Mouse (Mus musculus) frontal cortex, adult 2 months (tissue): ENCODE results near the gene Speer4f1. TPM values are rescaled to one million over a fixed set of nuclear protein-coding genes. Genes with fewer than 3 reads are reported as not detected.
"Not testable (repeated sequence)": the region's sequence is repeated elsewhere in the genome, so short reads cannot be mapped to it uniquely, and the experiment has no call there.

Experiments used
- DNase-seq, 2 experiments: peaks; one replicate each; pipeline ENCODE4 v3.0.0; 2022; ENCODE audit warnings: low spot score in 1 of 2; ENCODE audit errors: extremely low spot score in 1 of 2
- polyA plus RNA-seq: library from polyadenylated mRNA; depleted of rRNA; stranded (reverse); fragments of >200 nt; gene quantifications from 2 replicates; pipeline ENCODE4 v1.2.3, GENCODE M21; 2012; rRNA removed

Gene Speer4f1
- not detected in 2 replicates for polyA plus RNA-seq

- not testable (repeated sequence) for DNase-seq
These were observed at the start of gene Speer4f1 for GRCm38 (mm10) chr5:17475798-17476197. Gene Speer4f1, plus strand, starts transcription at chr5:17476098.

DNA sequence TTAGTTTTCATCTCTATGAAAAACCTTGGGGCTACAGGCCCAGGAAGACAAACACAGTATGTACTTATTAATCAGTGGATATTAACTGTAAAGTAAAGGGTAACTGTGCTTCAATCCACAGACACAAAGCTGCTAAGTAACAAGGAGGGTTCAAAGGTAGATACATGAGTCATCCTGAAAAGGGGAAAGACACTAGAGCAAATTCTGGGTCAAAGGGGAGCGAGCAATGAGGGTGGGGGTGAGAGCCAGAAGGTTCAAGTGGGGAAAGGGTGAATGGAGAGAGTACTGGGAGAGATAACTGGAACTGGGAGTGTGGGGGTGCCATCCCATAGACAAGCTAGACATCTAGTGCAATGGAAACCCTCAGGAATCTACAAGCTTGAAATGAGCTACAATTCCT lies 49.0 kb upstream of the Speer4f1 start:
- no peak for DNase-seq

- no peak for DNase-seq
These were observed 41.2 kb upstream of the Speer4f1 start for GRCm38 (mm10) chr5:17434721-17435120.

- no peak for DNase-seq
These were observed 39.7 kb upstream of the Speer4f1 start for GRCm38 (mm10) chr5:17436209-17436608.

DNA sequence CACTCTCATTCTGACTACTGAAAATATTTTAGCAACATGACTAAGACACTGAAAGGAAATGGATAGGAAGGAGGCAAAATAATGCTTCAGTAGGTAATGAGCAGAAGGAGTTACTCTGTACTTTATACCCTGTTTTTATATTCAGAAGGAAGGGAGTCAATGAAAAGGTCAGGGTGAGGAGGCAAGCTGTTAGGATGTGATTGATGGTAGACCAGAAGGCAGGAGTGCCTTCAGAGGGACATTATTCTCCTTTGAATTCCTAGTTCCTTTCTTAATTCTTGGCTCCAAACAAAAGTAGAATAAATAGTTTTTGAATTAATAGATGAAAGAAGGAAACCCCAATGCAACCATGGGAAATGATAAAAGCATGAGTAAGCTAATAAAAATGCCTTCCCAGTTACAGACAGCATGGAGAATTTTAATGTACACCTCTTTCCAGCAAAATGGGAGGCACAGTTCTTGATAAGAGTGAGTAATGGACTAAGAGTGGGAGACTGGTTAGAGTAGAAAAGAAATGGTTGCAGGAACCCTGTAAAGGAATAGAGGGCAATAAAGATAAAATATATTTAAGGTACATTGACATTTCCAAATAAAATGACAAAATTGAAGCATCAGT lies 36.3 kb upstream of the Speer4f1 start:
- DNase-seq: no peak

GRCm38 (mm10) chr5:17454059-17454458 lies 21.8 kb upstream of the Speer4f1 start:
- DNase-seq: no peak

DNA sequence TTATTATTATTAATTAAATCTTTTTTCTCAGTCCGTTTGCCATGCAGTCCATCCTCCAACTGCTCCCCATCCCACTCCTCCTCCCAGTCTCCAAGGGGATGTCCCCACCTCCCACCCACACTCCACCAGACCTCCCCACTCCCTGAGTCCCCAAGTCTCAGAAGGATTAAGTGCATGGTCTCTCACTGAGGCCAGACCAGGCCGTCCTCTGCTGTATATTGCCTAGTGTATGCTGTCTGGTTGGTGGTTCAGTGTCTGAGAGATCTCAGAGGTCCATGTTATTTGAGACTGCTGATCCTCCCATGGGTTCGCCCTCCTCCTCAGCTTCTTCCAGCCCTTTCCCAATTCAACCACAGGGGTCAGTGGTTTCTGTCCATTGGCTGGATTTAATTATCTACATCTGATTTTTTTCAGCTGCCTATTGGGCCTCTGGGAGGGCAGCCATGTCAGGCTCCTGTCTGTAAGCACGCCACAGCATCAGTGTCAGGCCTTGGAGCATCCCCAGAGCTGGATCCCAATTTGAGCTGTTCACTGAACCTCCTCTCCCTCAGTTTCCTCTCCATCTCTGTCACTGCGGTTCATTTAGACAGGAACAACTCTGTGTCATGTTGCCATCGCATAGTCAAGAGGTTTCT lies 20.8 kb upstream of the Speer4f1 start:
- no peak for DNase-seq

- DNase-seq: no peak
These were observed 19.2 kb upstream of the Speer4f1 start for GRCm38 (mm10) chr5:17456671-17457070.

DNA sequence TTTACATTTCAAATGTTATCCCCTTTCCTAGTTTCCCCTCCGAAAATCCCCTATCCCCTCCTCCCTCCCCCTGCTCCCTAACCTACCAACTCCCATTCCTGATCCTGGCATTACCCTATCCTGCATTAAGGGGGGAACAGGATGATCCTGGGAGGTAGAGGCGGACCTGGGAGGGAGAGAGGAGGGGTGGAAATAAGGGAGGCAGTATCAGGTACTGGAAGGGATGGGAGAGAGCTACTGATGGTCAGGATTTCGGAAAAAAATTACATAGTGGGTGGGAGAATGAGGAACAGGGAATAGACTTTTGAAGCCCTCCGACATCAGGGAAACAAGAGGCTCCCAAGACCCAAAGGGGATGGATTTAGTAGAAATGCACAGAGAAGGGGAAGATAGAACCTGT lies 7.8 kb upstream of the Speer4f1 start:
- DNase-seq: not testable (repeated sequence)

DNA sequence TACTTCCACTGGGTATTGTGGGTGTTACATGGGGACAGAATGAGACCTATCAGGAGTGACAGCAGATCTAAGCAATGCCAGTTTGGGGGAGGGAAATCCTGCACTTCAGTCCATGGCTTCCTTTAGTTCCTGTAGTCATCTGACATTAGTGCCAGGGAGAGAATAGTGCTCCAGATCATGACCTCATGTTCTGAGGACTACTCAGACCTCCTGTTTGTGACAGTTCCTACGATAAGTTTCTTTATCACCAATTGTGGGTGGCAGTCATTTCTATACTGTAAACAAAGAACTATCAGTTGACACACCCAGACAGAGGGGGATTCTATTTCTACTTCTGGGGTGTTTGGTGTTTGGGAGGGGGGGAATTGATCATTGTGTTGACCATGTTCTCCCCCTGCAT lies 578 bp downstream of the Speer4f1 start:
- no peak for DNase-seq

- DNase-seq: no peak
These were observed 14.0 kb downstream of the Speer4f1 start for GRCm38 (mm10) chr5:17489894-17490293.

DNA sequence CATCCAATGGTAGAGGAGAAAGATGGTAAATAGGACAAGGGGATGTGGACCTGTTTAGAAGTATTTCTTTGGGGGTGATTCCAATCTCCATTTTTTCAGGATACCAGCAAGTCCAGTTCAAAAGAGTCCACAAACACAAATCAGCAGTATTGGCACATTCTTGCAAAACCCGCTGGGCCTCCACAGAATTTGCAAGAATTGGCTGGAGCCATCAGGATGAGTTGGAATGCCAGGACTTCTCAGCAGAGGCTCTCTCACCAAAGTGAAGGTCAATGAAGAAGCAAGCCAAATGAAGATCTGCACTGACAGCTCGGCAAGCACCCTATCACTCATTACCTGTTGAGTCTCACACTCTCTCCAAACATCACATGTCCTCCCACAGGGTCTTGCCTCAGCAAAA lies 19.7 kb downstream of the Speer4f1 start:
- no peak for DNase-seq

DNA sequence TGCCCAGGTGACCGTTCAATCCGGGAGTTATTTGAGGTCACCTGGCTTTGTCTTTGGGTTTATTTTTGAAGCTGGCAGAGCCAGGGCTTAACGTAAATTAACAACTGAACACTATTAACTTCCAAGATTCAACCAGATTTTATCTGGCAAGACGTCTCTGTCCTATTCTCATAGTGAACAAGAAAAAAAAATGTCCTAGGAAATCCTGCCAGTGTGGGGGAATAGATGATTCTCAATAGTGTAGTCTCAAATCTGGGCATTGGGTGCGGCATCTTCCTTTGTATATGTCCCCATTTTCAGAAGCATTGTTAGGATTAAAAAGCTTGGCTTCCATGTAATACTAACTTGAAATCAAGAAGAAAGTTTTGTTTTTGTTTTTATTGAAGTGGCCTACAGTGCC lies 20.8 kb downstream of the Speer4f1 start:
- DNase-seq: no peak

- peak in 1 of 2 experiments; percentile 3 for DNase-seq
These were observed 24.0 kb downstream of the Speer4f1 start for GRCm38 (mm10) chr5:17499873-17500329.

DNA sequence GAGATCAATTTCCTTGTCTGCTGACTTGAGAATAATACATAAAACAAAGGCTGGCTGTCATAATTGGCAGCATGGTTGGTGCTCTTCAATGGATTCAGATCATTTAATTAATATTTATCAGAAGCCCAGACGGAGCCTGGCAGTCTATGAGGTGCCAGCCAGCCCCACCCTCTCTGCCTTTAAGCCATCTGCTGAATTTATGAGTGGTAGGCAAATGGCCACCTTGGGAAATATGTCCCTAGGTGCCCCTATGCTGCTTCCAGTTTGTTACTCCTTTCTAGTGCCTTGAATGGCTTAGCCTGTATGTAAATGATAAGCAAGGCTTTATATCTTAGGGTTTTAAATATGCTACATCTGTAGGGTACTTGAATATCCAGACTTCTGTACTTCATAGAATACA lies 25.0 kb downstream of the Speer4f1 start:
- DNase-seq: no peak

GRCm38 (mm10) chr5:17505540-17505939 lies 29.6 kb downstream of the Speer4f1 start:
- no peak for DNase-seq

DNA sequence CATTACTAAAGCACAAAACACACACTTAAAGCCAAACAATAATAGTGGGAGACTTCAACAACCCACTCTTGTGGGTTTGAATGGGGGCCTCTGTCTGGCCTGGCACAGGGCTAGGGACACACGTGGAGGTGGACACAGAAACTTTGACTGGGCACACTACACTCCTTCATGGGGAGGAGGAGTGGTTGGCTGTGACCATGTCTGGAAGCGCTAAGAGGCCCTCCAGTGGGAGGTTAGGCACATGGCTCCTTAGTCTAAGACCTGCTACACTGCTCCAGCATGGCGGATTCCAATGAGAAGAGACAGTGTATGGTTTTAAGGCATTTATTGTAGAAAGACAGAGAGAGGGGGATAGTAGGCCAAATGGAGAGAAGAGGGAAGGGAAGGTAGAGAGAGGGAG lies 32.1 kb downstream of the Speer4f1 start:
- DNase-seq: no peak

Other genes with a start within 250 kb of the Speer4f1 start
- gene Speer4f2, start 102.9 kb upstream of the Speer4f1 start, polyA plus RNA-seq: not detected in 2 replicates
- 23.5 and 25.5 TPM in 2 replicates for gene Sema3c, start 98.2 kb downstream of the Speer4f1 start, polyA plus RNA-seq